Mouse (Mus musculus) adrenal gland, postnatal 25 days (tissue): ENCODE results near the gene Hist1h3a. TPM values are rescaled to one million over a fixed set of nuclear protein-coding genes. Genes with fewer than 3 reads are reported as not detected.
"Not testable (repeated sequence)": the region's sequence is repeated elsewhere in the genome, so short reads cannot be mapped to it uniquely, and the experiment has no call there.

ENCODE experiments used
- DNase-seq: peaks from one replicate; pipeline ENCODE4 v3.0.0; 2021; ENCODE audit warnings: mixed read lengths
- total RNA-seq: library from RNA; stranded (reverse); gene quantifications from 2 replicates; pipeline ENCODE4 v1.2.3, GENCODE M21; 2021

Hist1h3a gene
- total RNA-seq, 1 experiment from 2014 or later: 80.4 TPM

GRCm38 (mm10) chr13:23759251-23759771 is 2.9 kb downstream of the Hist1h3a start:
- no peak for DNase-seq

GRCm38 (mm10) chr13:23757921-23758320 is 4.3 kb downstream of the Hist1h3a start:
- no peak for DNase-seq

DNA sequence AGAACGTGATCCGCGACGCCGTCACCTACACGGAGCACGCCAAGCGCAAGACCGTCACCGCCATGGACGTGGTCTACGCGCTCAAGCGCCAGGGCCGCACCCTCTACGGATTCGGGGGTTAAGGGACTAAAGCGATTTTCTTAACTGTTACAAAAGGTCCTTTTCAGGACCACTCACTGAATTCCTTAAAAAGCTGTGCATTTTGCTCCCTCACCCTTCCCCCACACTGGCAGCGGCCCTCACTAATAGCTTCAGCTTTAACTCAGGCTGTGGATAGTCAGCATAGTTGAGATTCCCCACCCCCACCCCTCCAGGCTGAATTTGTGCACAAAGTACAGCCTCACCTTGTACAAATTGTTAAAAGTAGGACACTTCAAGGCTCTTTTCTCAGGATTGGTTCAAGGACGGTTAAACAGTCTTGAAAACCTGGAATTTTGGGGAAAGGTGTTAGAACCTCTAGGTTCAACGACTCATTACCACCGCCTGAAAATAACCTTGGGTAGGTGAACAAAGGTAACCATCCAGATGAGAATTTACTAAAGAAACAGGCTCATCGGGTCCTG is 4.9 kb downstream of the Hist1h3a start:
- DNase-seq: no peak

DNA sequence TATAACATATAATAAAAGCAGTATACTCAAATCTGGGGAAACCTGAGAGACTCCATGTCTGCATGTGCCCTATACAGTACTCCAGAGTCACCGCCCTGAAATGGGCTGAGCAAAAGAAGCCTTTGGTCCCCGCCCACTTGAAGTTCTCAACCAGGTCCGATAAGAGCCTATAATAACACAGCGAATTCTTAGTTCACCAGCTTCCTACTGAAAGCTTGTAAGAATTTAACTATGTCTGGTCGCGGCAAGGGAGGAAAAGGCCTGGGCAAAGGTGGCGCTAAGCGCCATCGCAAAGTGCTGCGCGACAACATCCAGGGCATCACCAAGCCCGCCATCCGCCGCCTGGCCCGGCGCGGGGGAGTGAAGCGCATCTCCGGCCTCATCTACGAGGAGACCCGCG is 5.4 kb downstream of the Hist1h3a start, which contains the start of gene Hist1h4b:
Gene Hist1h4b (plus strand): TSS at position 224 of the 400 bp plus-strand sequence.
- peak; percentile 68 for DNase-seq

GRCm38 (mm10) chr13:23755000-23755399 is 7.2 kb downstream of the Hist1h3a start:
- DNase-seq: no peak

DNA sequence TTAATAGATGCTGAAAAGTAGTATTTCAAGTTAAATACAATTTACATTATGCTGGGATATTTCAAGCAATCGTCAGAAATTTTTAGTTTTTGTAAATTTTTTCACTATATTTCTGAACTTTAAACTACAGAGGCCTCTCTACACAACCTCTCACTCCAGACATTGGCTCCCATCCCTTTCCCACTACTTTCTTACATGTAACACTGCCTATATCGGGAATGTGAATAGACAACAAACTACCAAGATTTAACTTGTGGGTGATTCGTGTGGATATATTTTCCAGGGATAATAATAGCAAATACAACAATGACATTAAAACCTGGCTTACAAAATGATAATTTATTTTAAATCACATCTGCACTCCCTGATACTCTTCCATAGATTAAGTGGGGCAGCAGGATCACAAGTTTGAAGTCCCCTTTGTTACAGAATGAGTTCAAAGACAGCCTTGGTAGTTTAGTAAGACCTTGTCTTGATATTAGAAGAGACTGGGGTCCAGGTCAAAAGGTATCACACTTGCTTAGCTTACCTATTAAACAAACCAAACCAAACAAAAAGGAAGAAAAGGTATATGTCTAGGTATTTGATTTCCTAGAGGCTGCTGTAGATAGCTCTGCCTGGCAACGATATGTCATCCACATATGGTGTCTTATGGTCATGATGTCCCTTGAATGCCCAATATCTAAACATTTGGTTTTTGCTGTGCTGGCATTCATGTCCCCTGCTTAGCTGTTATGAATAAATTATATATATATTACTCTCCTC is 8.7 kb downstream of the Hist1h3a start:
- DNase-seq: no peak

DNA sequence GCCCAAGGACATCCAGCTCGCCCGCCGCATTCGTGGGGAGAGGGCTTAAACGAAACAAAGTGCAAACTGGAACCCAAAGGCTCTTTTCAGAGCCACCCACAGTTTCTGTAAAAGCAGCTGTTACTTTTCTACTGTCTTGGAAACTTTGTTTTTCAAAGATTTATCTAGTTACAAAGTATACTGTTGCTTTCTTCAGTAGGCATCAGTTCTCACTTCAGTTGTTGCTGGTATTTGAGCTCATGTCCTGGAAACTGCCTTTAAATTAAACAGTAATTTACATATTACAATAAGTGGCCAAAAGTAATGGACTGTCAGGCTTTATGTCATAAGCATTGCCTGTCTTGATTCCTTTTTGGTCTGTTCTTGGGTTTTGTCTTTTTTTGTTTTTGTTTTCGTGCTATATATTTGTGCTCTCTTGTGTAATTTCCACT is 9.4 kb downstream of the Hist1h3a start:
- DNase-seq: no peak

- DNase-seq: peak; percentile 90
These were observed 10.0 kb downstream of the Hist1h3a start, which contains the start of gene Hist1h3b for GRCm38 (mm10) chr13:23752067-23752741. TSS of gene Hist1h3b (plus strand) at chr13:23752267.

GRCm38 (mm10) chr13:23751478-23751956 is 10.7 kb downstream of the Hist1h3a start:
- DNase-seq: no peak

GRCm38 (mm10) chr13:23750839-23751477 is 11.2 kb downstream of the Hist1h3a start, which contains the start of gene Hist1h2ab:
TSS of gene Hist1h2ab (plus strand) at chr13:23751126.
- not testable (repeated sequence) for DNase-seq

GRCm38 (mm10) chr13:23749563-23750121 is 12.5 kb downstream of the Hist1h3a start:
- no peak for DNase-seq

GRCm38 (mm10) chr13:23747892-23748288 is 14.3 kb downstream of the Hist1h3a start:
- no peak for DNase-seq

DNA sequence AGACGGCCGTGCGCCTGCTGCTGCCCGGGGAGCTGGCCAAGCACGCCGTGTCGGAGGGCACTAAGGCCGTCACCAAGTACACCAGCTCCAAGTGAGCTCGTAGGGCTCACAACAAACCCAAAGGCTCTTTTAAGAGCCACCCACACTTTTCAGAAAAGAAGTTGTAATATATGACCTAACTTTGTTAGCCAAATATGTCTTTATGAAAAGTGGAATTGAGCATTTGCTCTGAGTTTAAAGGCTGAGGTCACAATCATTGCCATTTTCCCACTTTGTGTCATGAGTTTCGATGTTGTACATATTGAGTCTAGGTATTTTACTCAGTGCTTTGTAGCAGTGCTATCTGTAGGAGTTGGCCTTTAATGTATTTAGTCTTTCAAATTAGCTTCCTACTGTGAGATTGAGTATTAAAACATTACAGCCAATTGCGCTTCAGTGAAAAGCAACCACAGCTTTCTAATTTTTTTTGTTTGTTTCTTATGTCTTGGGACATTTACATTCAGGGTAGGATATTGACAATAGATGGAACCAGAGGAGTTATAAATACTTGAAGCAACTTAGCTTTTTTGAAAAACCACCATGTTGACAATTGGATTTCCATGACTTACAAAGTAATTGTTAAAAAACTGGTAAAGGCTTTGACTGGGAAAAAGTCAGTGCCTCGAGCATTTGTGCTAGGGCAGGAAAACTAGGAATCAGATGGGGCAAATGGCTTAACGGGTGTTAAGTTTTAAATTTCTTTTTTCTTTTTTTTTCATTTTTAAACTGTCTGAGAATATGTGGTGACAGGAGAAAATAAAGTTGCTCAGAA is 14.9 kb downstream of the Hist1h3a start:
- DNase-seq: no peak

DNA sequence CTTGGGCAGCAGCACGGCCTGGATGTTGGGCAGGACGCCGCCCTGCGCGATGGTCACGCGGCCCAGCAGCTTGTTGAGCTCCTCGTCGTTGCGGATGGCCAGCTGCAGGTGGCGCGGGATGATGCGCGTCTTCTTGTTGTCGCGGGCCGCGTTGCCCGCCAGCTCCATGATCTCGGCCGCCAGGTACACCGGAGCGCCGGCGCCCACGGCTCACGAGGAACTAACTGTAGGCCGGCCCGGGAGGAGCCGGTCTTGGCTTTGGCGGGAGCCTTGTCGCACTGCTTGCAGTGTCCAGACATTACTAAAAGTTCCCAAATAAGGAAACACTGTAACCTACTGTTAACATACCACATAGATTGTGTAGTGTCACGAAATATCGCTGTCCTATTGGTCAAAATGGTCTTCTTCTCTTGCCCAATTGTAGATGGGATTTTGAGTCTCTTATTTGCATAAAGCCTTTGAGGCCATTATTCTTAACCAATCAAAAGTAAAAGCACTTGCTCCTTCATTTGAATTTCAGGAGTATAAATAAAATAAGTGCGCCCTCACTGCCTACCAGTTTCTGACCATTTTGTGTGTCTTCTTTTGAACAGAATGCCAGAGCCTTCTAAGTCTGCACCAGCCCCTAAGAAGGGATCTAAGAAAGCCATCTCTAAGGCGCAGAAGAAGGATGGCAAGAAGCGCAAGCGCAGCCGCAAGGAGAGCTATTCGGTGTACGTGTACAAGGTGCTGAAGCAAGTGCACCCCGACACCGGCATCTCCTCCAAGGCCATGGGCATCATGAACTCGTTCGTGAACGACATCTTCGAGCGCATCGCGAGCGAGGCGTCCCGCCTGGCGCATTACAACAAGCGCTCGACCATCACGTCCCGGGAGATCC is 15.7 kb downstream of the Hist1h3a start, which contains the start of gene Hist1h2bb:
Gene Hist1h2bb (plus strand): TSS at position 534 of the 880 bp plus-strand sequence.
- peak; percentile 52 for DNase-seq

- peak; percentile 77 for DNase-seq
These were observed 16.6 kb downstream of the Hist1h3a start, which contains the start of gene Hist1h3c for GRCm38 (mm10) chr13:23745381-23746161. TSS of gene Hist1h3c (minus strand) at chr13:23745602.

DNA sequence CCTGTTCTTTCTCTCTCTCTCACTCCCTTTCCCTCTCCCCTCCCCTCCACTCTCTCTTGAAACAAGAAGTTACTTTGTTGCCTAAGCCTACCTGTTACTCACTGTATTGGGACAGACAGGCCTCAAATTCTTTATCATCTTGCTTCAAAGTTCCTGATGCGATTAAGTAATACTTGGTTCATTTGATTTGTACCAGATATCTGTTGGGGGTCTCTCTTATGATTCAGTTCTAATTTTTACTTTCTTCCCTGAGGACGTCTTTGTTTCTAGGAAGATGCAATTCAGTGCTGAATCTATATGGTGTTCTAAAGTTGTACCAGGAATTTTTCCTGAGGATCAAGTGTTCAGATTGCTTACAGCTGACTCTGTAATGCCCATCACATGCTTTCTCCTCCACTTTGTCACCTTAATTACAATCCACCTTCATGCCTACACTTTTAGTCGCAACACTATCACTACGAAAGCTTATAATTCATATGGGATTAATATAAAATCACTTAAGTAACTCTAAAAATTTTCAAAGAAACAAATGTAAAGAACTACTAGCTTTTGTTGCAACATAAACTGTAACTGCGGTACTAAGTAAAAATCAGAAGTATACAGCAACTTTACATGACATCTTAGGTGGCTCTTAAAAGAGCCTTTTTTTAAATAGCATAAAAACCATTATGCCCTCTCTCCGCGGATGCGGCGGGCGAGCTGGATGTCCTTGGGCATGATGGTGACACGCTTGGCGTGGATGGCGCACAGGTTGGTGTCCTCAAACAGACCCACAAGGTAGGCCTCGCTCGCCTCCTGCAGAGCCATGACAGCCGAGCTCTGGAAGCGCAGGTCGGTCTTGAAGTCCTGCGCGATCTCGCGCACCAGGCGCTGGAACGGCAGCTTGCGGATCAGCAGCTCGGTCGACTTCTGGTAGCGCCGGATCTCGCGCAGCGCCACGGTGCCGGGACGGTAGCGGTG is 17.5 kb downstream of the Hist1h3a start:
- DNase-seq: no peak

DNA sequence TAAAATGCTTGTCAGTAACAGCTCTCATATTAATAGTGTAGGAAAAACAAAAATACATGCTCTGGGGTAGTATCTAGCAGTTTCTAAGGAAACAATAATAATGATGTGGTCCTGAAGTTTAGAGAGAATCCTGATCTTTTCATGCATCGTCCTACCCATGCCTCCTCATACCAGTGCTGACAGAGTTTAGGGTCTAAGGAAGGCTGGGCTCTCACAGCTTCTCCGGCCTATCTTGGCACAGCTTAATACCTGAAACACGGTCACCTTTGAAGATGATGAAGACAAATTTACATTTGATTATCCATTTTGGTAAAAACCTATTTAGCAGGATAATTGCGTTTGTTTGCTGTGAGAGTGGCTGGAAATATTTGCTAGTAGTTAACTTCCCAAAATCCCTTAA is 18.2 kb downstream of the Hist1h3a start:
- no peak for DNase-seq

DNA sequence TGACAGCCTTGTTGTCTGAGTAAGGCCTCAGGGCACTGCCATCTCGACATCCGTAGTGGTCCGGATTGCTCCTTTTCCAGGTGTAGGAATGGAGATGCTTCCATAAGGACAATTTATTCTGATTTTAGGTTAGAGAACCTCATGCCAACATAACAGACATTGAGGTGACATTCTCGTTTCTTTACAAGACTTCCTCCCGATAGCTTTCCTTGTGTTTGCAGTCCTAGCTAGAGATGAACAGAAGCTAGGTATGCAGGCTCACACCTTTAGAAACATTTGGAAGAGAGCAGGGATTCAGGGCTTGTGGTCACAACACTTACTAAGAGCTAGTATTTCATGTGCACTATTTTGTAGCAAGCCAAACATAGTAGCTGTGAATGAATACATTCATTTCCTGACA is 19.0 kb downstream of the Hist1h3a start:
- no peak for DNase-seq
